Mouse (Mus musculus) cerebellum, adult 9-11 months (tissue): ENCODE data around the gene Emsy.

ENCODE experiments used
- DNase-seq: peaks from one replicate; pipeline ENCODE4 v3.0.0; 2022

The Emsy gene

GRCm38 (mm10) chr7:98656531-98657221, at the start of gene Emsy:
Emsy (minus strand) TSS chr7:98656783.
- DNase-seq, result peak; percentile 98

- DNase-seq, result no peak
These were observed 47.7 kb upstream of the Emsy start for GRCm38 (mm10) chr7:98704276-98704675.

- DNase-seq, result peak; percentile 69
These were observed 46.8 kb upstream of the Emsy start for GRCm38 (mm10) chr7:98703365-98703881.

GRCm38 (mm10) chr7:98702283-98703240, 46.0 kb upstream of the Emsy start, which contains the start of gene Thap12:
Thap12 (plus strand) TSS chr7:98703103.
- peak; percentile 100 for DNase-seq

- peak; percentile 32 for DNase-seq
These were observed 45.2 kb upstream of the Emsy start for GRCm38 (mm10) chr7:98701771-98702170.

- DNase-seq, result no peak
These were observed 42.0 kb upstream of the Emsy start for GRCm38 (mm10) chr7:98698590-98698989.

- no peak for DNase-seq
These were observed 41.5 kb upstream of the Emsy start for GRCm38 (mm10) chr7:98698041-98698440.

GRCm38 (mm10) chr7:98697496-98697895, 40.9 kb upstream of the Emsy start:
- no peak for DNase-seq

- no peak for DNase-seq
These were observed 37.5 kb upstream of the Emsy start for GRCm38 (mm10) chr7:98694046-98694445.

- DNase-seq, result no peak
These were observed 36.4 kb upstream of the Emsy start for GRCm38 (mm10) chr7:98692761-98693546.

- no peak for DNase-seq
These were observed 34.2 kb upstream of the Emsy start for GRCm38 (mm10) chr7:98690831-98691230.

GRCm38 (mm10) chr7:98690126-98690525, 33.5 kb upstream of the Emsy start:
- DNase-seq, result no peak

GRCm38 (mm10) chr7:98685895-98686294, 29.3 kb upstream of the Emsy start:
- DNase-seq, result no peak

- no peak for DNase-seq
These were observed 26.2 kb upstream of the Emsy start for GRCm38 (mm10) chr7:98682821-98683220.

GRCm38 (mm10) chr7:98680691-98681090, 24.1 kb upstream of the Emsy start:
- DNase-seq, result no peak

- DNase-seq, result no peak
These were observed 21.9 kb upstream of the Emsy start for GRCm38 (mm10) chr7:98678441-98678840.

GRCm38 (mm10) chr7:98677511-98677910, 20.9 kb upstream of the Emsy start:
- no peak for DNase-seq

GRCm38 (mm10) chr7:98674344-98674743, 17.8 kb upstream of the Emsy start:
- DNase-seq, result no peak

GRCm38 (mm10) chr7:98672241-98672955, 15.8 kb upstream of the Emsy start:
- DNase-seq, result no peak

GRCm38 (mm10) chr7:98671416-98671815, 14.8 kb upstream of the Emsy start:
- no peak for DNase-seq

- DNase-seq, result no peak
These were observed 14.2 kb upstream of the Emsy start for GRCm38 (mm10) chr7:98670831-98671230.
